Mouse (Mus musculus) C2C12 (cell line): ENCODE data around the gene Dirc2.

Experiments
- CTCF ChIP-seq: IDR thresholded peaks from one replicate; pipeline ENCODE4 v1.5.1; 2011; ENCODE audit not compliant: control insufficient read depth, insufficient read depth, insufficient read length
- MAX ChIP-seq: IDR thresholded peaks from one replicate; pipeline ENCODE4 v1.6.1; 2011; ENCODE audit warnings: mild to moderate bottlenecking, control low read depth

DNA sequence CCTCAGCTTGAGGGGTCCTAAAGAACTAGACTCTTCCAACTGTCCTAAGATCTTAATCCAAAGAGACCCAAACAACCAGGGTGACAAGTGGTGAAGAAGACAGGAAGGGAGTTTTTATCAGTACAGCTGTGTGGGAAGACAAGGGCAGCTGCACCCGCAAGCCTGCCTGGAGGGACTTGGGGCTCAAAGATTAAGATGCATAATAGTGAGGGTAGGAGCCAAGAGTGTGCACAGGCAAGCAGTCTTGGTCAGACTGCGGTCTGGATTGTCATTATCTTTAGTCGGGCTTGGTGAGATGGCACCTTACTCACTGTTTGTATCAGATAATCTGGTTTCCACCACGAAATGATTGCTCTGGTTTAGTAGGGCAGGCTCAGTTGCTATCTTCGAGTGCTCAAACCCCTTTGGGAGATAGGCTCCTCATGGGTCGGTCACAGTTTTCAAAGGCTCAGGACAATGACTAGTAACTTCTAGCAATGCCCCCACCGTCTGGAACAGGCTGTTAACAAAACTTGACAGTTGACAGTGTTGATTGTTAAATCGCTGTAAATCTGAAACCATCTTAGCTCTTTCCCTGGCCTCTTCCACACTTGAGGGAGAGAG lies 91.5 kb downstream of the Dirc2 start:
- TF ChIP-seq CTCF (no peak), MAX (no peak)
